Mouse (Mus musculus) CH12.LX (cell line): ENCODE results near the gene Prg2. TPM values are rescaled to one million over a fixed set of nuclear protein-coding genes. Genes with fewer than 3 reads are reported as not detected.

Source experiments
- DNase-seq: peaks from one replicate; pipeline ENCODE4 v3.0.0-alpha.2; 2013; ENCODE audit errors: extremely low read depth
- H3K27ac ChIP-seq: 2 replicates; pipeline ENCODE4 v1.5.1; 2012; ENCODE audit warnings: low read depth, mild to moderate bottlenecking, control low read depth, moderate library complexity; ENCODE audit not compliant: insufficient read depth
- H3K27me3 ChIP-seq: replicated peaks from 2 replicates; pipeline ENCODE3; 2012; ENCODE audit warnings: inconsistent platforms
- H3K36me3 ChIP-seq, 2 experiments: replicated peaks in 1 of 2; 2 replicates each; pipeline versions ENCODE3 to v1.6.1; 2012; ENCODE audit warnings: inconsistent platforms in 1 of 2, low read length in 1 of 2, mild to moderate bottlenecking in 1 of 2, mixed read lengths in 1 of 2, moderate library complexity in 1 of 2; ENCODE audit not compliant: control insufficient read depth in 1 of 2, insufficient read depth in 1 of 2
- H3K4me1 ChIP-seq, 2 experiments: 2 replicates each; pipeline ENCODE4 v1.6.1; 2012; ENCODE audit warnings: inconsistent platforms in 1 of 2, moderate library complexity in 1 of 2; ENCODE audit not compliant: insufficient read depth in 2 of 2, control insufficient read depth in 1 of 2
- H3K4me2 ChIP-seq: 2 replicates; pipeline ENCODE4 v1.6.1; 2012; ENCODE audit warnings: low read depth, mild to moderate bottlenecking, control low read depth; ENCODE audit not compliant: poor library complexity, insufficient read depth, severe bottlenecking
- H3K4me3 ChIP-seq, 3 experiments: fragments of 150-350 bp in 1 of 3; sonication (generic) in 1 of 3; replicated peaks in 1 of 3; 2 replicates each; pipeline versions ENCODE3 to v1.5.1; 2011 to 2012; ENCODE audit warnings: low read depth in 2 of 3, low read length in 2 of 3, mild to moderate bottlenecking in 2 of 3, moderate library complexity in 2 of 3, control low read depth in 1 of 3, improper control_type of control experiment in 1 of 3, inconsistent platforms in 1 of 3, mixed read lengths in 1 of 3; ENCODE audit not compliant: poor library complexity in 1 of 3
- H3K79me2 ChIP-seq: replicated peaks from 2 replicates; pipeline ENCODE4 v1.6.1; 2012; ENCODE audit warnings: mild to moderate bottlenecking, moderate library complexity; ENCODE audit not compliant: control insufficient read depth, poor library complexity, insufficient read depth, severe bottlenecking; ENCODE audit errors: extremely low read depth
- H3K9ac ChIP-seq: 2 replicates; pipeline ENCODE4 v1.6.1; 2012; ENCODE audit warnings: low read depth, mild to moderate bottlenecking, control low read depth, moderate library complexity; ENCODE audit not compliant: insufficient read depth
- H3K9me3 ChIP-seq: replicated peaks from 2 replicates; pipeline ENCODE3; 2012; ENCODE audit warnings: low read length, inconsistent platforms, mixed read lengths
- CTCF ChIP-seq, 2 experiments: IDR thresholded peaks in 1 of 2; conservative IDR thresholded peaks in 1 of 2; 2 replicates each; pipeline ENCODE4 v1.5.1; 2011 to 2012; ENCODE audit warnings: low read depth in 2 of 2, low read length in 2 of 2, improper control_type of control experiment in 1 of 2, inconsistent platforms in 1 of 2, mild to moderate bottlenecking in 1 of 2, moderate library complexity in 1 of 2
- E2F4 ChIP-seq: IDR thresholded peaks from 2 replicates; pipeline ENCODE4 v1.6.1; 2011; ENCODE audit warnings: low read depth, low read length, improper control_type of control experiment; ENCODE audit not compliant: insufficient replicate concordance
- ELF1 ChIP-seq: IDR thresholded peaks from 2 replicates; pipeline ENCODE4 v1.6.1; 2014; ENCODE audit warnings: low read depth, mild to moderate bottlenecking, inconsistent platforms, low read length, improper control_type of control experiment
- EP300 ChIP-seq: IDR thresholded peaks from 2 replicates; pipeline ENCODE4 v1.6.1; 2011; ENCODE audit warnings: low read length, improper control_type of control experiment
- ETS1 ChIP-seq: conservative IDR thresholded peaks from 2 replicates; pipeline ENCODE4 v1.6.1; 2012; ENCODE audit warnings: low read depth, mild to moderate bottlenecking, inconsistent platforms, low read length, improper control_type of control experiment, moderate library complexity
- GABPA ChIP-seq: IDR thresholded peaks from 2 replicates; pipeline ENCODE4 v1.6.1; 2012; ENCODE audit warnings: low read depth, low read length, improper control_type of control experiment, inconsistent platforms; ENCODE audit not compliant: insufficient replicate concordance
- HCFC1 ChIP-seq: IDR thresholded peaks from 2 replicates; pipeline ENCODE4 v1.6.1; 2012; ENCODE audit warnings: low read depth, mild to moderate bottlenecking, inconsistent platforms, low read length, improper control_type of control experiment
- JUN ChIP-seq: IDR thresholded peaks from 2 replicates; pipeline ENCODE4 v1.6.1; 2011; ENCODE audit warnings: low read depth, mild to moderate bottlenecking, low read length, improper control_type of control experiment, moderate library complexity; ENCODE audit not compliant: insufficient read depth
- KAT2A ChIP-seq: IDR thresholded peaks from 2 replicates; pipeline ENCODE4 v1.6.1; 2012; ENCODE audit warnings: low read length, improper control_type of control experiment, inconsistent platforms; ENCODE audit not compliant: insufficient replicate concordance
- MAFK ChIP-seq: IDR thresholded peaks from 2 replicates; pipeline ENCODE4 v1.6.1; 2011; ENCODE audit warnings: low read length, improper control_type of control experiment; ENCODE audit not compliant: insufficient replicate concordance
- MAX ChIP-seq: IDR thresholded peaks from 2 replicates; pipeline ENCODE4 v1.6.1; 2011; ENCODE audit warnings: low read length, improper control_type of control experiment
- MAZ ChIP-seq: IDR thresholded peaks from 2 replicates; pipeline ENCODE4 v1.6.1; 2012; ENCODE audit warnings: low read depth, mild to moderate bottlenecking, inconsistent platforms, low read length, improper control_type of control experiment, moderate library complexity
- MXI1 ChIP-seq: IDR thresholded peaks from 2 replicates; pipeline ENCODE4 v1.6.1; 2011; ENCODE audit warnings: mild to moderate bottlenecking, low read depth, low read length, improper control_type of control experiment
- MYC ChIP-seq: IDR thresholded peaks from 2 replicates; pipeline ENCODE4 v1.6.1; 2011; ENCODE audit warnings: low read depth, mild to moderate bottlenecking, improper control_type of control experiment, low read length
- NELFE ChIP-seq: IDR thresholded peaks from 2 replicates; pipeline ENCODE4 v1.6.1; 2011; ENCODE audit warnings: low read depth, low read length, improper control_type of control experiment
- NRF1 ChIP-seq: IDR thresholded peaks from 2 replicates; pipeline ENCODE4 v1.6.1; 2014; ENCODE audit warnings: low read depth, mild to moderate bottlenecking, inconsistent platforms, low read length, improper control_type of control experiment, moderate library complexity
- PAX5 ChIP-seq: IDR thresholded peaks from 2 replicates; pipeline ENCODE4 v1.6.1; 2012; ENCODE audit warnings: low read length, inconsistent platforms, mixed read lengths
- POLR2A ChIP-seq: IDR thresholded peaks from 2 replicates; pipeline ENCODE4 v1.6.1; 2011; ENCODE audit warnings: low read depth, mild to moderate bottlenecking, improper control_type of control experiment, low read length
- POLR2AphosphoS2 ChIP-seq: IDR thresholded peaks from 2 replicates; pipeline ENCODE4 v1.6.1; 2011; ENCODE audit warnings: low read depth, low read length, improper control_type of control experiment
- TBP ChIP-seq: conservative IDR thresholded peaks from 2 replicates; pipeline ENCODE4 v1.6.1; 2011; ENCODE audit warnings: low read depth, low read length, improper control_type of control experiment
- TCF12 ChIP-seq: IDR thresholded peaks from 2 replicates; pipeline ENCODE4 v1.6.1; 2014; ENCODE audit warnings: low read depth, mild to moderate bottlenecking, inconsistent platforms, low read length, improper control_type of control experiment
- UBTF ChIP-seq: IDR thresholded peaks from 2 replicates; pipeline ENCODE4 v1.6.1; 2012; ENCODE audit warnings: low read depth, mild to moderate bottlenecking, inconsistent platforms, low read length, improper control_type of control experiment, moderate library complexity
- ZC3H11A ChIP-seq: IDR thresholded peaks from 2 replicates; pipeline ENCODE4 v1.6.1; 2012; ENCODE audit warnings: low read depth, mild to moderate bottlenecking, inconsistent platforms, low read length, improper control_type of control experiment
- ZKSCAN1 ChIP-seq: IDR thresholded peaks from 2 replicates; pipeline ENCODE4 v1.6.1; 2012; ENCODE audit warnings: low read depth, inconsistent platforms, low read length, improper control_type of control experiment, borderline replicate concordance
- dilution Hi-C: fragments of 300-500 bp; cut with MboI; formaldehyde crosslinking; loops from 2 replicates; pipeline ENCODE4 v1.14.3; 2020; ENCODE audit warnings: low sequenced_read_pairs; ENCODE audit not compliant: extremely low pct_unique_long_range_greater_than_20kb, extremely low pct_ligation_motif_present
- in situ Hi-C: fragments of 300-500 bp; cut with MboI; formaldehyde crosslinking; loops from 3 replicates; pipeline ENCODE4 v1.14.3; 2019; ENCODE audit warnings: low sequenced_read_pairs, low pct_ligation_motif_present, low pct_unique_long_range_greater_than_20kb, mixed read lengths
- polyA plus RNA-seq: library from polyadenylated mRNA; unstranded; fragments of >175 nt; gene quantifications from 2 replicates; pipeline ENCODE4 v1.2.1, GENCODE M21; 2012; ENCODE audit warnings: low read depth; ENCODE audit not compliant: insufficient read length
- total RNA-seq, 2 experiments: library from RNA; depleted of rRNA; stranded (reverse); fragments of 300-350 nt in 1 of 2; fragments of >200 nt in 1 of 2; gene quantifications; 2 replicates each; pipeline ENCODE4 v1.2.3; 2012 to 2014

Prg2 gene
- total and polyA plus RNA-seq, 3 experiments, result 0.60 to 0.93 (median 0.81) TPM

DNA sequence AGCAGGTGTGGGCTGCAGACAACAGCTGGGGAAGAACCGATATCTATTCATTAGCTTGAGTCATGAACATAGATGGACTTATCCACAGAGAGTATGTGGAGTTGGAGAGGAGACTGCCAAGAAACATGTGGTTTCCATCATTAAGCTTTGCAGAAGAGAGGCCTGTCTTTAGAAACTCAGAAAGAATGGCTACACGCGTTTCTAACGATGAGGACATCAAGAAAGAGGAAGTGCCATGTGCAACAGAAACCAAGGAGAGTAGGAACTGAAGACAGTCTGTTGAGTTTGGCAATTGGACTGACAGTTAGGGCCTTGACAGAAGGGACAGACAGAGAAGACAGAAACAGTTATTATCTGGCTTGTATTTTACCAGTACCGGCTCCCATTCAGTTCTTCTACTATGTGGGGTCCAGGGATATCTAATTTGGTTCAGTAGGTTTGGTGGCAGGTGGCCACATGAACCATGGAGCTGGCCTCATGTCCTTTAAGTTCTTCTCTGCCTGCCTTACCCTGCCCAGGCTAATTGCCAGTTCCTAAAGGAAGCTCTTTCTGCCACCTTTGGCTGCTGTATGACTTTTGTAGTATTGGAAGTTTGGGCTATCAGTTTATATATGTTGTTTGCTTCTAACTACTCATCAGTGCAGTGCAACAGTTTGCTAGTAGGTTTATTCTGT, 12.8 kb upstream of the Prg2 start (continued):
- TF ChIP-seq JUN (no peak), ETS1 (peak; percentile 65), POLR2A (no peak), MXI1 (peak; percentile 82; the same call in 1 of the 2 replicates), ZC3H11A (no peak), E2F4 (no peak), NRF1 (no peak), MAX (peak; percentile 94)

DNA sequence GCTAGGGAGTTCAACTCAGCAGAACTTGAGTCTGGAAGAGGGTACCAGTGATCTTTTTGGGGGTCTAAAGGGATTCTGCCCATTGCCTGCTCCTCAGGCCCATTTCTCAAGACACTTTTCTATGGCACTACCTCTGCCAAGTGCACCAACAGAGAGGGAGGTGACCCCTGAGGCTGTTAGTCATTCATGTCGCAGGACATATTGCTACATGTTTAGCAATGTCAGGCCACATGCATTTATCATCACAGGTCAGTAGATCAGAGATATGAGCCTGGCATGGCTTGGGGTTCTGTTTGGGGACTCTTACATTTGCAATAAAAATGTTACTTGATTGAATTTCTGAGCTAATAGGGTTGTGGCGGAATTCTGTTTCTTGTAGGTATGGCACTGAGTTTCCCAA, 4.7 kb upstream of the Prg2 start:
- no peaks in the 10 kb centered on the region for H3K27me3 ChIP-seq
- no peaks in the 10 kb centered on the region for H3K9me3 ChIP-seq
- in situ Hi-C loops (no loop called here), dilution Hi-C loops (no loop called here)
- no peak overlapping the region for H3K4me2 ChIP-seq
- TF ChIP-seq PAX5, result no peak
- TF ChIP-seq NELFE, result no peak
- TF ChIP-seq TCF12, result no peak
- TF ChIP-seq ETS1, result no peak
- no peak for TF ChIP-seq CTCF (conservative IDR thresholded peaks at IDR 0.05 in 1 of 2, IDR thresholded peaks at IDR 0.05 in 1 of 2; ENCODE audit: low read depth in 2 of 2, low read length in 2 of 2)
- no peak for TF ChIP-seq UBTF
- no peak for TF ChIP-seq POLR2AphosphoS2
- TF ChIP-seq GABPA, result no peak
- no peak for TF ChIP-seq MYC
- no peak for TF ChIP-seq E2F4
- TF ChIP-seq KAT2A, result no peak
- TF ChIP-seq ZC3H11A, result no peak
- no peak for TF ChIP-seq MAZ
- TF ChIP-seq MAFK, result no peak
- no peak for TF ChIP-seq EP300
- TF ChIP-seq ELF1, result no peak
- TF ChIP-seq ZKSCAN1, result no peak
- TF ChIP-seq TBP, result no peak
- no peak for TF ChIP-seq HCFC1
- H3K9ac ChIP-seq, result no peak overlapping the region
- no peak overlapping the region for H3K27ac ChIP-seq
- no peak overlapping the region for H3K4me3 ChIP-seq
- H3K4me1 ChIP-seq, result peaks cover 0 to 13% of the 10 kb centered on the region in 2 experiments; a peak in 2 of 4 replicates
- DNase-seq, result no peak
- H3K79me2 ChIP-seq, result no peaks in the 10 kb centered on the region
- H3K36me3 ChIP-seq, result no peaks in the 10 kb centered on the region
